9 mouse cellular contexts compared by ENCODE assay signal in the genomic region with DNA sequence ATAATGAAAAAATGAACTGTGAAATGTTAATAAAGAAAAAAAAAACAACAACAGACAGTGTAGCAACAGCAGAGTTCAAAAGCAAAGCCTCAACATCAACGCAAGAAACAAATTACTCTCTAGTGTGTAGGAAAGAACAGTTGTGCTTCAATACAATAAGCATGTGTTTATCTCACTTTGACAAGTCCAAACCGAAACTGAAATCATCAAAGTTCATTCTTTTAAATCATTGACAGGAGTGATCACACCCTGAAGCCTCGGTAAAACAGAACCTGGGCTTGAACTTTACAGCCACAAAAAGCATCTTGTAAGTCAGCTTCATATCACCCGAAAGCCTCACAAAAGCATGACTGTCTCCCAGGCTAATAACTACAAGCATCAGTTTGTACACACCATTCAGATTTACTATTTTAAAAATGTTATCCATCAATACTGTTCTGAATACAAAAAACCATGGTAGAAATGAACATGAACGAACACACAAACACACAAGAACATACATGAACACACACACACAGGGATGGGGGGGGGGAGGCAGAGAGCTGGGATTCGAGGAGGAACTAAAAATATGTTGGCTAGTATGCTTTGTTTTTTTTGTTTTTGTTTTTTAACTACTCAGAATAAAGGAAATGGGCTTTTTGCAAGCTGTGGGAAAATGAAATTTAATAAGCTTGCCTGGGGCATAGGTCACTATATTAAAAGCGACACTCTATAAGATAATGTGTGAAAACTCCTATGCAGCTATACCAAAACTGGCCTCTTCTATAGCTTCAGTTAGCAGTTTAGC. TPM values are rescaled to one million over a fixed set of nuclear protein-coding genes. Genes with fewer than 3 reads are reported as not detected.
DNase-seq lines count a peak whose midpoint lies in the region; ATAC-seq lines count a peak whose summit lies in the region.
"Had no signal": no experiment of that assay in that cellular context is flagged by ENCODE, and none has a peak within 500 bp of the region (broad histone marks: within the 10 kb centered on the region; RNA-seq: fewer than 3 reads in every experiment).

No protein-coding gene starts in this region.

- no peak for DNase-seq in heart, adult 11 months
- no peak for DNase-seq in left cerebral cortex, adult 18-20 months (ENCODE audit: low spot score in 2 of 2)
- DNase-seq in ovary, adult 18-20 months (ENCODE audit: low spot score): no peak
- DNase-seq: cerebellum, adult 11-12 months had no signal

- 61% methylated on average over 7 of the region's 7 CpGs for WGBS in heart, embryonic 12.5 days
- 38% methylated on average over 7 of the region's 7 CpGs for WGBS in intestine, embryonic 16.5 days
- WGBS in stomach, embryonic 14.5 days: 43% methylated on average over 7 of the region's 7 CpGs

- no peak overlapping the region for H3K27ac ChIP-seq in heart, embryonic 12.5 days (ENCODE audit: poor library complexity, severe bottlenecking)
- H3K27ac ChIP-seq in intestine, embryonic 16.5 days (ENCODE audit: low read length): peak overlapping the region; percentile 41; the same call in 1 of the 2 replicates
- no peak overlapping the region for H3K27ac ChIP-seq in stomach, embryonic 14.5 days (ENCODE audit: low read length)

- H3K4me1 ChIP-seq in heart, embryonic 12.5 days (replicated peaks): peaks cover 10% of the 10 kb centered on the region
- H3K4me1 ChIP-seq in megakaryocyte, embryonic 14.5 days: peaks cover 36% of the 10 kb centered on the region
- H3K4me1 ChIP-seq in intestine, embryonic 16.5 days (ENCODE audit: control insufficient read depth, insufficient read depth, low read length): peaks cover 8% of the 10 kb centered on the region; the same call in 1 of the 2 replicates
- peaks cover 15% of the 10 kb centered on the region for H3K4me1 ChIP-seq in stomach, embryonic 14.5 days (ENCODE audit: control insufficient read depth, insufficient read depth, low read length)

- no peaks in the 10 kb centered on the region for H3K9me3 ChIP-seq in heart, embryonic 12.5 days (replicated peaks)
- no peaks in the 10 kb centered on the region for H3K9me3 ChIP-seq in megakaryocyte, embryonic 14.5 days
- no peaks in the 10 kb centered on the region for H3K9me3 ChIP-seq in intestine, embryonic 16.5 days (ENCODE audit: control insufficient read depth, low read length)
- no peaks in the 10 kb centered on the region for H3K9me3 ChIP-seq in stomach, embryonic 14.5 days (ENCODE audit: control insufficient read depth, low read depth, low read length)

- no peak for ATAC-seq in heart, embryonic 12.5 days (ENCODE audit: insufficient number of reproducible peaks, low FRiP score)
- ATAC-seq in megakaryocyte, adult 5-6 weeks (ENCODE audit: poor library complexity, severe bottlenecking): no peak
- no peak for ATAC-seq in intestine, embryonic 16.5 days
- ATAC-seq in stomach, embryonic 14.5 days (ENCODE audit: insufficient number of reproducible peaks, insufficient read depth, low FRiP score, low read depth): no peak

- H3K9ac ChIP-seq in heart, embryonic 12.5 days: no peak overlapping the region
- no peak overlapping the region for H3K9ac ChIP-seq in intestine, embryonic 16.5 days (ENCODE audit: low read depth, low read length)
- no peak overlapping the region for H3K9ac ChIP-seq in stomach, embryonic 14.5 days (replicated peaks; ENCODE audit: low read depth, low read length)

- H3K27me3 ChIP-seq in heart, embryonic 12.5 days (replicated peaks): no peaks in the 10 kb centered on the region
- H3K27me3 ChIP-seq in megakaryocyte, embryonic 14.5 days (replicated peaks): no peaks in the 10 kb centered on the region
- H3K27me3 ChIP-seq in intestine, embryonic 16.5 days (replicated peaks; ENCODE audit: control insufficient read depth, insufficient read depth, low read length): no peaks in the 10 kb centered on the region
- no peaks in the 10 kb centered on the region for H3K27me3 ChIP-seq in stomach, embryonic 14.5 days (ENCODE audit: control insufficient read depth, insufficient read depth, low read length)

- H3K4me3 ChIP-seq in heart, embryonic 12.5 days: peak overlapping the region; percentile 6; the same call in 1 of the 2 replicates
- peak overlapping the region; percentile 95 for H3K4me3 ChIP-seq in megakaryocyte, embryonic 14.5 days (replicated peaks)
- H3K4me3 ChIP-seq in intestine, embryonic 16.5 days (ENCODE audit: low read length): peak overlapping the region; percentile 23
- no peak overlapping the region for H3K4me3 ChIP-seq in stomach, embryonic 14.5 days (ENCODE audit: low read depth, low read length)

- no peaks in the 10 kb centered on the region for H3K36me3 ChIP-seq in heart, embryonic 12.5 days
- peaks cover 6% of the 10 kb centered on the region for H3K36me3 ChIP-seq in megakaryocyte, embryonic 14.5 days (replicated peaks; ENCODE audit: low read length)
- no peaks in the 10 kb centered on the region for H3K36me3 ChIP-seq in intestine, embryonic 16.5 days (ENCODE audit: control insufficient read depth, insufficient read depth, low read length)
- no peaks in the 10 kb centered on the region for H3K36me3 ChIP-seq in stomach, embryonic 14.5 days (ENCODE audit: control insufficient read depth, insufficient read depth, low read length)

- peak overlapping the region; percentile 41 for H3K4me2 ChIP-seq in heart, embryonic 12.5 days
- peak overlapping the region; percentile 51 for H3K4me2 ChIP-seq in intestine, embryonic 16.5 days (ENCODE audit: low read depth, low read length)
- peak overlapping the region; percentile 49 for H3K4me2 ChIP-seq in stomach, embryonic 14.5 days (replicated peaks; ENCODE audit: low read depth, low read length)

RNA-seq across cellular contexts. Expression of a gene that starts 2.7 kb away (rescaled TPM):
- polyA plus RNA-seq in heart, embryonic 12.5 days (2016; fragmentation: Nextera tagmentation; extraction: Ambion mirVana): 45.3 and 46.4 TPM in 2 replicates
- 14.1 and 20.4 TPM in 2 replicates for polyA plus RNA-seq in megakaryocyte, embryonic 14.5 days (2012; ENCODE audit: insufficient read depth, low replicate concordance)
- 341 TPM in 2 replicates for total RNA-seq in megakaryocyte, adult 5-6 weeks (2015)
- total RNA-seq in megakaryocyte, adult 5-6 weeks (2017): 283 and 309 TPM in 2 replicates
- 56.5 and 59.6 TPM in 2 replicates for polyA plus RNA-seq in intestine, embryonic 16.5 days (2015; fragmentation: Nextera tagmentation; extraction: Ambion mirVana)
- 71.1 and 76.0 TPM in 2 replicates for polyA plus RNA-seq in stomach, embryonic 14.5 days (2014; fragmentation: Nextera tagmentation; extraction: Ambion mirVana)
- total RNA-seq in left cerebral cortex, adult 18-20 months (2021): 10 to 100 TPM; 31.3 to 34.4 TPM

RNA-seq across cellular contexts. Expression of a gene that starts 34.9 kb away (rescaled TPM):
- polyA plus RNA-seq in heart, embryonic 12.5 days (2016; fragmentation: Nextera tagmentation; extraction: Ambion mirVana): 37.7 and 40.1 TPM in 2 replicates
- polyA plus RNA-seq in megakaryocyte, embryonic 14.5 days (2012; ENCODE audit: insufficient read depth, low replicate concordance): 0.64 and 2.2 TPM in 2 replicates
- 22.2 and 23.5 TPM in 2 replicates for total RNA-seq in megakaryocyte, adult 5-6 weeks (2015)
- 22.3 and 27.6 TPM in 2 replicates for total RNA-seq in megakaryocyte, adult 5-6 weeks (2017)
- 18.8 and 19.1 TPM in 2 replicates for polyA plus RNA-seq in intestine, embryonic 16.5 days (2015; fragmentation: Nextera tagmentation; extraction: Ambion mirVana)
- 25.0 and 27.8 TPM in 2 replicates for polyA plus RNA-seq in stomach, embryonic 14.5 days (2014; fragmentation: Nextera tagmentation; extraction: Ambion mirVana)
- 10 to 100 TPM; 25.7 to 28.1 TPM for total RNA-seq in left cerebral cortex, adult 18-20 months (2021)
